7 mouse cellular contexts compared by ENCODE assay signal in the genomic region with DNA sequence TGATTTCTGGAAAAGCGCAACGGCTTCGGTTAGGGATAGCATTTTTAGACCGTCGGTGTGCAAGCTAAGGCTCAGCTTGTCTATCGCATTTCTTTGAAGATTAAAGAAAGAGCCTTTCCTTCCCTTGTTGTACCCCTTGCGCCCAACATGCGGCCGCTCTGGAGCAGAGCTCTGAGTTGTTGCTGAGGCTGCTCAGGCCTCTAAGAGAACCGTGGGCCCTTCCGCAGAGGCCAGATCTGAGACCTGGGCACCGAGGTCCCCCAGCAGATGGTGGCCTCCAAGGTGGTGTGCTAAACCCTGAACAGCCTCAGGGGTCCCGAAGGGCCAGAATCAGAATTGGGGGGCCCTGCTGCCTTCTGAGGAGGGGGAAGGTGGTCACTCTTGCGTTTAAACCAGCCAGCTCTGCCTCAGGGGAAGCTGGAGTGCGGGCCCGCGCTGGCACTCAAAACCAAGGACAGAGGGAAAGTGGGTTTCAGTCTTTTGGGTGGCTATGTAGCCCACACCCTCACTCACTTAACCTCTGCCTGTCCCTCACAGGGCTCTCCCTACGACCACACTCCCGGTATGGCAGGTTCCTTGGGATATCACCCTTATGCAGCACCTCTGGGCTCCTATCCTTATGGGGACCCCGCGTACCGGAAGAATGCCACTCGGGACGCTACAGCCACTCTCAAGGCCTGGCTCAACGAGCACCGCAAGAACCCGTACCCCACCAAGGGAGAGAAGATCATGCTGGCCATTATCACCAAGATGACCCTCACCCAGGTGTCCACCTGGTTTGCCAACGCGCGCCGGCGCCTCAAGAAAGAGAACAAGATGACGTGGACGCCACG. TPM values are rescaled to one million over a fixed set of nuclear protein-coding genes. Genes with fewer than 3 reads are reported as not detected.
DNase-seq lines count a peak whose midpoint lies in the region; ATAC-seq and TF ChIP-seq lines count a peak whose summit lies in the region.

No protein-coding gene starts in this region.

- TF ChIP-seq CTCF in testis, adult 2 months (IDR thresholded peaks at IDR 0.05; ENCODE audit: control insufficient read depth, insufficient read depth, insufficient replicate concordance, low read depth, low read length): no peak

- H3K4me1 ChIP-seq in testis, adult 2 months (ENCODE audit: control insufficient read depth, insufficient read depth, low read length): peaks cover 31% of the 10 kb centered on the region
- H3K4me1 ChIP-seq in forebrain, embryonic 13.5 days: peaks cover 67% of the 10 kb centered on the region
- peaks cover 2% of the 10 kb centered on the region for H3K4me1 ChIP-seq in midbrain, embryonic 14.5 days (ENCODE audit: control insufficient read depth, insufficient read depth, low read length)

- no peaks in the 10 kb centered on the region for H3K36me3 ChIP-seq in testis, adult 2 months (ENCODE audit: control insufficient read depth, insufficient read depth, low read length)
- no peaks in the 10 kb centered on the region for H3K36me3 ChIP-seq in forebrain, embryonic 13.5 days (ENCODE audit: poor library complexity, severe bottlenecking)
- peaks cover 12% of the 10 kb centered on the region; the same call in 1 of the 2 replicates for H3K36me3 ChIP-seq in midbrain, embryonic 14.5 days (ENCODE audit: control insufficient read depth, insufficient read depth, low read length)

- ATAC-seq in forebrain, embryonic 13.5 days: no peak
- no peak for ATAC-seq in midbrain, embryonic 14.5 days (ENCODE audit: low FRiP score, low TSS enrichment)

- H3K4me2 ChIP-seq in forebrain, embryonic 13.5 days: peak overlapping the region; percentile 78
- H3K4me2 ChIP-seq in midbrain, embryonic 14.5 days (ENCODE audit: low read length): peak overlapping the region; percentile 87

- H3K4me3 ChIP-seq in testis, adult 2 months (ENCODE audit: control insufficient read depth, low read depth, low read length): peak overlapping the region; percentile 58
- peak overlapping the region; percentile 60 for H3K4me3 ChIP-seq in forebrain, embryonic 13.5 days
- peak overlapping the region; percentile 69 for H3K4me3 ChIP-seq in midbrain, embryonic 14.5 days (replicated peaks; ENCODE audit: low read depth, low read length)

- no peak overlapping the region for H3K27ac ChIP-seq in testis, adult 2 months (ENCODE audit: control insufficient read depth, insufficient read depth, low read depth, low read length)
- no peak overlapping the region for H3K27ac ChIP-seq in forebrain, embryonic 13.5 days
- peak overlapping the region; percentile 97 for H3K27ac ChIP-seq in midbrain, embryonic 14.5 days (replicated peaks; ENCODE audit: low read depth, low read length)

- H3K9ac ChIP-seq in forebrain, embryonic 13.5 days: no peak overlapping the region; the same call in 1 of the 2 replicates
- peak overlapping the region; percentile 94 for H3K9ac ChIP-seq in midbrain, embryonic 14.5 days (replicated peaks; ENCODE audit: low read length)

- DNase-seq in testis, postnatal 14 days (ENCODE audit: low spot score): no peak
- DNase-seq in kidney, adult 9 months: peak; percentile 20
- DNase-seq in midbrain, embryonic 14.5 days: peak; percentile 72
- DNase-seq in gastrocnemius, postnatal 25 days: no peak
- no peak for DNase-seq in thymus, postnatal 14 days

- 2% methylated on average over 35 of the region's 35 CpGs for WGBS in forebrain, embryonic 13.5 days
- WGBS in midbrain, embryonic 14.5 days: under 1% methylated on average over 35 of the region's 35 CpGs

- peaks cover 2% of the 10 kb centered on the region for H3K27me3 ChIP-seq in testis, adult 2 months (ENCODE audit: control insufficient read depth, insufficient read depth, low read length)
- H3K27me3 ChIP-seq in forebrain, embryonic 13.5 days: peaks cover 84% of the 10 kb centered on the region
- peaks cover 6% of the 10 kb centered on the region for H3K27me3 ChIP-seq in midbrain, embryonic 14.5 days (ENCODE audit: control insufficient read depth, insufficient read depth, low read length)

- no peak for TF ChIP-seq POLR2A in testis, adult 2 months (IDR thresholded peaks at IDR 0.05; ENCODE audit: control insufficient read depth, low read depth, low read length)

- H3K9me3 ChIP-seq in forebrain, embryonic 13.5 days (replicated peaks): no peaks in the 10 kb centered on the region
- H3K9me3 ChIP-seq in midbrain, embryonic 14.5 days (ENCODE audit: control insufficient read depth, low read length): no peaks in the 10 kb centered on the region

RNA-seq across cellular contexts. Expression of gene Irx5, which starts 1.8 kb away (rescaled TPM):
- 7.5 and 8.7 TPM in 2 replicates for polyA plus RNA-seq in testis, adult 2 months (2012; rRNA removed)
- 1.3 and 2.4 TPM in 2 replicates for polyA plus RNA-seq in forebrain, embryonic 13.5 days (2015; fragmentation: Nextera tagmentation; extraction: Ambion mirVana)
- 30.7 and 32.2 TPM in 2 replicates for polyA plus RNA-seq in midbrain, embryonic 14.5 days (2014; fragmentation: Nextera tagmentation; extraction: Ambion mirVana)
- total RNA-seq in gastrocnemius, postnatal 25 days (2021): 1 to 10 TPM in 1 of 2 experiments, not detected in 1; 7.7 TPM

Comparison
In these comparisons a context has a peak if more than half of its experiments do, and no peak if none do; other contexts are left out.
1. DNase-seq: peak in kidney, adult 9 months (single experiment) and midbrain, embryonic 14.5 days (single experiment); none in testis, postnatal 14 days (single experiment), gastrocnemius, postnatal 25 days (single experiment) and thymus, postnatal 14 days (single experiment).
2. Peak in every context shown above with its lines, with median percentiles within 50 percentile points of each other: H3K4me3 ChIP-seq.